Comparison of ENCODE assay signal across 12 mouse cellular contexts in genomic region chr2:143903376-143904045, GRCm38 (mm10). TPM values are rescaled to one million over a fixed set of nuclear protein-coding genes. Genes with fewer than 3 reads are reported as not detected.
DNase-seq lines count a peak whose midpoint lies in the region; ATAC-seq and TF ChIP-seq lines count a peak whose summit lies in the region.
"Had no signal": no experiment of that assay in that cellular context is flagged by ENCODE, and none has a peak within 500 bp of the region (broad histone marks: within the 10 kb centered on the region; RNA-seq: fewer than 3 reads in every experiment).

No protein-coding gene starts in this region.

- no peaks in the 10 kb centered on the region for H3K79me2 ChIP-seq in myocyte (ENCODE audit: control insufficient read depth, insufficient read depth)

- TF ChIP-seq POLR2A in limb, embryonic 14.5 days (IDR thresholded peaks at IDR 0.05; ENCODE audit: borderline replicate concordance, extremely low read depth, insufficient read depth, insufficient read length): no peak
- no peak for TF ChIP-seq POLR2A in myocyte (IDR thresholded peaks at IDR 0.05; ENCODE audit: insufficient read length, low read depth)

- WGBS in limb, embryonic 14.5 days: 55% methylated on average over 9 of the region's 9 CpGs
- WGBS in limb, embryonic 10.5 days: 81% methylated on average over 9 of the region's 9 CpGs
- WGBS in midbrain, embryonic 14.5 days: 88% methylated on average over 9 of the region's 9 CpGs

- no peaks in the 10 kb centered on the region for H3K27me3 ChIP-seq in limb, embryonic 14.5 days (ENCODE audit: control insufficient read depth, insufficient read depth, low read length)
- H3K27me3 ChIP-seq in limb, embryonic 10.5 days (ENCODE audit: low read depth, poor library complexity, severe bottlenecking): no peaks in the 10 kb centered on the region
- no peaks in the 10 kb centered on the region for H3K27me3 ChIP-seq in myocyte (ENCODE audit: control insufficient read depth, insufficient read depth, insufficient read length)
- H3K27me3 ChIP-seq in midbrain, embryonic 14.5 days (ENCODE audit: control insufficient read depth, insufficient read depth, low read length): no peaks in the 10 kb centered on the region
- H3K27me3 ChIP-seq: forebrain, embryonic 12.5 days; liver, embryonic 13.5 days; midbrain, embryonic 15.5 days had no signal

- no peak overlapping the region for H3K9ac ChIP-seq in limb, embryonic 14.5 days (ENCODE audit: low read depth, low read length, severe bottlenecking)
- H3K9ac ChIP-seq in midbrain, embryonic 14.5 days (replicated peaks; ENCODE audit: low read length): no peak overlapping the region
- H3K9ac ChIP-seq: forebrain, embryonic 12.5 days; liver, embryonic 13.5 days; midbrain, embryonic 15.5 days had no signal

- H3K9me3 ChIP-seq in limb, embryonic 14.5 days (ENCODE audit: control insufficient read depth, low read length): no peaks in the 10 kb centered on the region
- no peaks in the 10 kb centered on the region for H3K9me3 ChIP-seq in limb, embryonic 10.5 days (replicated peaks)
- H3K9me3 ChIP-seq in midbrain, embryonic 14.5 days (ENCODE audit: control insufficient read depth, low read length): no peaks in the 10 kb centered on the region
- H3K9me3 ChIP-seq: forebrain, embryonic 12.5 days; liver, embryonic 13.5 days; midbrain, embryonic 15.5 days had no signal

- no peak overlapping the region for H3K4me2 ChIP-seq in limb, embryonic 14.5 days (replicated peaks; ENCODE audit: low read depth, low read length, severe bottlenecking)
- H3K4me2 ChIP-seq in myocyte (ENCODE audit: low read depth): peak overlapping the region; percentile 68
- no peak overlapping the region for H3K4me2 ChIP-seq in midbrain, embryonic 14.5 days (ENCODE audit: low read length)
- H3K4me2 ChIP-seq: forebrain, embryonic 12.5 days; liver, embryonic 13.5 days; midbrain, embryonic 15.5 days had no signal

- no peak for ATAC-seq in limb, embryonic 14.5 days (ENCODE audit: low FRiP score, low read depth)
- ATAC-seq in midbrain, embryonic 14.5 days (ENCODE audit: low FRiP score, low TSS enrichment): no peak
- ATAC-seq: midbrain, embryonic 15.5 days had no signal

- H3K27ac ChIP-seq in limb, embryonic 14.5 days (replicated peaks; ENCODE audit: low read depth, low read length): peak overlapping the region; percentile 52; the same call in 1 of the 2 replicates
- H3K27ac ChIP-seq in limb, embryonic 10.5 days: no peak overlapping the region
- peak overlapping the region; percentile 26; the same call in 1 of the 2 replicates for H3K27ac ChIP-seq in brown adipose tissue, adult 24 weeks (replicated peaks; ENCODE audit: low read depth, low read length)
- no peak overlapping the region for H3K27ac ChIP-seq in midbrain, embryonic 14.5 days (replicated peaks; ENCODE audit: low read depth, low read length)
- H3K27ac ChIP-seq: forebrain, embryonic 12.5 days; liver, embryonic 13.5 days; midbrain, embryonic 15.5 days had no signal

- DNase-seq in adrenal gland, adult 8-10 months: peak; percentile 31
- no peak for DNase-seq in adrenal gland, postnatal 25 days
- DNase-seq in limb, embryonic 14.5 days (ENCODE audit: low spot score): no peak
- DNase-seq in limb, embryonic 10.5 days (ENCODE audit: low spot score): no peak
- no peak for DNase-seq in cerebellum, adult 9-11 months
- DNase-seq in midbrain, embryonic 14.5 days: no peak
- DNase-seq: embryo, embryonic 11 days; liver, embryonic 13.5 days had no signal

- no peak overlapping the region for H3K4me3 ChIP-seq in limb, embryonic 14.5 days (replicated peaks; ENCODE audit: low read length)
- no peak overlapping the region for H3K4me3 ChIP-seq in limb, embryonic 10.5 days
- H3K4me3 ChIP-seq in brown adipose tissue, adult 24 weeks (ENCODE audit: insufficient read depth, low read depth, low read length): no peak overlapping the region
- H3K4me3 ChIP-seq in myocyte: no peak overlapping the region
- no peak overlapping the region for H3K4me3 ChIP-seq in midbrain, embryonic 14.5 days (replicated peaks; ENCODE audit: low read depth, low read length)
- H3K4me3 ChIP-seq: forebrain, embryonic 12.5 days; liver, embryonic 13.5 days; midbrain, embryonic 15.5 days had no signal

- H3ac ChIP-seq in myocyte (ENCODE audit: control insufficient read depth, insufficient read length): no peak overlapping the region

- H3K4me1 ChIP-seq in limb, embryonic 14.5 days (ENCODE audit: control insufficient read depth, insufficient read depth, low read length): no peaks in the 10 kb centered on the region
- H3K4me1 ChIP-seq in limb, embryonic 10.5 days: no peaks in the 10 kb centered on the region
- H3K4me1 ChIP-seq in brown adipose tissue, adult 24 weeks (ENCODE audit: control insufficient read depth, insufficient read depth, insufficient read length, low read length): no peaks in the 10 kb centered on the region
- H3K4me1 ChIP-seq in midbrain, embryonic 14.5 days (ENCODE audit: control insufficient read depth, insufficient read depth, low read length): no peaks in the 10 kb centered on the region
- H3K4me1 ChIP-seq: forebrain, embryonic 12.5 days; midbrain, embryonic 15.5 days had no signal

- H3K36me3 ChIP-seq in limb, embryonic 14.5 days (ENCODE audit: control insufficient read depth, insufficient read depth, low read length): no peaks in the 10 kb centered on the region
- H3K36me3 ChIP-seq in limb, embryonic 10.5 days: no peaks in the 10 kb centered on the region
- no peaks in the 10 kb centered on the region for H3K36me3 ChIP-seq in myocyte (ENCODE audit: control insufficient read depth, insufficient read depth)
- H3K36me3 ChIP-seq in midbrain, embryonic 14.5 days (ENCODE audit: control insufficient read depth, insufficient read depth, low read length): no peaks in the 10 kb centered on the region
- H3K36me3 ChIP-seq: forebrain, embryonic 12.5 days; liver, embryonic 13.5 days; midbrain, embryonic 15.5 days had no signal

TF ChIP-seq in myocyte, 11 proteins besides CTCF, POLR2A, EP300 and RAD21:
- TF ChIP-seq TCF3 (IDR thresholded peaks at IDR 0.05; ENCODE audit: insufficient read length, low read depth) (no peak), MYOD1 (IDR thresholded peaks at IDR 0.05; ENCODE audit: control insufficient read depth in 1 of 3, insufficient read length in 2 of 3, low read depth in 2 of 3) (no peak), CEBPB (IDR thresholded peaks at IDR 0.05; ENCODE audit: insufficient read depth, poor library complexity, severe bottlenecking) (no peak), TCF12 (IDR thresholded peaks at IDR 0.05; ENCODE audit: insufficient read depth, poor library complexity, severe bottlenecking) (no peak), MYOG (IDR thresholded peaks at IDR 0.05; ENCODE audit: control insufficient read depth in 1 of 3, insufficient read depth in 1 of 3, insufficient read length in 2 of 3, low read depth in 2 of 3) (no peak), E2F4 (IDR thresholded peaks at IDR 0.05; ENCODE audit: insufficient read depth) (no peak), REST (IDR thresholded peaks at IDR 0.05; ENCODE audit: insufficient read depth, insufficient read length) (no peak), SRF (IDR thresholded peaks at IDR 0.05; ENCODE audit: control insufficient read depth, insufficient read length, low read depth) (no peak), MAX (IDR thresholded peaks at IDR 0.05; ENCODE audit: low read depth) (no peak)
TF ChIP-seq in myocyte: peak in this region for 0.

RNA-seq across cellular contexts. Expression of gene Dstn, which starts 11.6 kb away (rescaled TPM):
- 100 to 1,000 TPM; 210 to 277 (median 238) TPM for total RNA-seq in adrenal gland, adult 8-10 months (2022)
- 258 and 286 TPM in 2 replicates for total RNA-seq in adrenal gland, postnatal 25 days (2021)
- 88.1 and 111 TPM in 2 replicates for polyA plus RNA-seq in limb, embryonic 14.5 days (2012; rRNA removed)
- polyA plus RNA-seq in limb, embryonic 14.5 days (2014; fragmentation: Nextera tagmentation; extraction: Ambion mirVana): 420 and 437 TPM in 2 replicates
- 289 and 311 TPM in 2 replicates for polyA plus RNA-seq in limb, embryonic 10.5 days (2016; fragmentation: Nextera tagmentation; extraction: Ambion mirVana)
- 95.9 and 97.0 TPM in 2 replicates for polyA plus RNA-seq in brown adipose tissue, adult 24 weeks (2012; ENCODE audit: insufficient read depth, insufficient read length, missing spikeins)
- polyA plus RNA-seq in myocyte (2012; fragmentation: generic; extraction: Trizol): 174 TPM
- 418 and 479 TPM in 2 replicates for polyA plus RNA-seq in midbrain, embryonic 14.5 days (2014; fragmentation: Nextera tagmentation; extraction: Ambion mirVana)

RNA-seq across cellular contexts. Expression of gene Bfsp1, which starts 40.5 kb away (rescaled TPM):
- 1 to 10 TPM in 3 of 4 experiments, under 1 TPM in 1; 0.49 to 1.4 (median 1.1) TPM for total RNA-seq in adrenal gland, adult 8-10 months (2022)
- total RNA-seq in adrenal gland, postnatal 25 days (2021): 0.52 and 1.0 TPM in 2 replicates
- polyA plus RNA-seq in limb, embryonic 14.5 days (2012; rRNA removed): 1.9 and 2.2 TPM in 2 replicates
- 2.3 and 3.1 TPM in 2 replicates for polyA plus RNA-seq in limb, embryonic 14.5 days (2014; fragmentation: Nextera tagmentation; extraction: Ambion mirVana)
- 0.95 and 1.1 TPM in 2 replicates for polyA plus RNA-seq in limb, embryonic 10.5 days (2016; fragmentation: Nextera tagmentation; extraction: Ambion mirVana)
- not detected in 2 replicates for polyA plus RNA-seq in brown adipose tissue, adult 24 weeks (2012; ENCODE audit: insufficient read depth, insufficient read length, missing spikeins)
- polyA plus RNA-seq in myocyte (2012; fragmentation: generic; extraction: Trizol): 0.07 TPM
- polyA plus RNA-seq in midbrain, embryonic 14.5 days (2014; fragmentation: Nextera tagmentation; extraction: Ambion mirVana): 1.3 and 1.8 TPM in 2 replicates

Comparison
In these comparisons a context has a peak if more than half of its experiments do, and no peak if none do; other contexts are left out.
1. H3K27ac ChIP-seq: peak in limb, embryonic 14.5 days (single experiment) and brown adipose tissue, adult 24 weeks (single experiment); none in limb, embryonic 10.5 days (single experiment) and midbrain, embryonic 14.5 days (single experiment).